Mouse (Mus musculus) midbrain, postnatal 0 days (tissue): Measurements from ENCODE around the gene Sh3rf1. TPM values are rescaled to one million over a fixed set of nuclear protein-coding genes. Genes with fewer than 3 reads are reported as not detected.

Experiments used
- ATAC-seq: fragments of 200-750 bp; cut with Nextera tagmentation; 2 replicates; pipeline ENCODE4 v1.8.0; 2017; ENCODE audit warnings: moderate number of reproducible peaks, mild to moderate bottlenecking, moderate TSS enrichment, moderate library complexity; ENCODE audit not compliant: low FRiP score
- DNase-seq: peaks from one replicate; pipeline ENCODE4 v3.0.0-alpha.2; 2015; ENCODE audit warnings: low spot score
- H3K27ac ChIP-seq: fragments of 300-500 bp; sonication (generic); 2 replicates; pipeline ENCODE4 v1.5.1; 2014; ENCODE audit warnings: low read depth, mild to moderate bottlenecking, low read length, mixed read lengths
- H3K27me3 ChIP-seq: fragments of 300-500 bp; sonication (generic); 2 replicates; pipeline ENCODE4 v1.6.1; 2014; ENCODE audit warnings: low read length, control low read depth, mixed read lengths; ENCODE audit not compliant: insufficient read depth
- H3K36me3 ChIP-seq: fragments of 300-500 bp; sonication (generic); 2 replicates; pipeline ENCODE4 v1.6.1; 2014; ENCODE audit warnings: low read length, control low read depth, mixed read lengths; ENCODE audit not compliant: insufficient read depth
- H3K4me1 ChIP-seq: fragments of 300-500 bp; sonication (generic); 2 replicates; pipeline ENCODE4 v1.6.1; 2014; ENCODE audit warnings: mild to moderate bottlenecking, control low read depth, antibody characterized with exemption, low read length, mixed read lengths; ENCODE audit not compliant: insufficient read depth
- H3K4me2 ChIP-seq: fragments of 300-500 bp; sonication (generic); 2 replicates; pipeline ENCODE4 v1.6.1; 2014; ENCODE audit warnings: low read depth, mild to moderate bottlenecking, low read length, mixed read lengths; ENCODE audit not compliant: poor library complexity, severe bottlenecking
- H3K4me3 ChIP-seq: fragments of 300-500 bp; sonication (generic); 2 replicates; pipeline ENCODE4 v1.5.1; 2014; ENCODE audit warnings: low read depth, mild to moderate bottlenecking, low read length, moderate library complexity
- H3K9ac ChIP-seq: fragments of 300-500 bp; sonication (generic); replicated peaks from 2 replicates; pipeline ENCODE4 v1.6.1; 2014; ENCODE audit warnings: mild to moderate bottlenecking, low read length, moderate library complexity, mixed read lengths; ENCODE audit not compliant: poor library complexity, severe bottlenecking
- H3K9me3 ChIP-seq: fragments of 300-500 bp; sonication (generic); 2 replicates; pipeline ENCODE4 v1.6.1; 2016; ENCODE audit warnings: low read length, control low read depth
- CTCF ChIP-seq: IDR thresholded peaks from 2 replicates; pipeline ENCODE4 v1.5.1; 2016; ENCODE audit warnings: antibody characterized with exemption, mild to moderate bottlenecking
- WGBS: fragments of 180-500 bp; shearing (Covaris S2); extraction: QIAGEN DNeasy Blood & Tissue Kit; methylation state at CpG from one replicate; pipeline ENCODE4 v1.1.7; 2014; 5-methylcytosine and 5-hydroxymethylcytosine counted together
- polyA plus RNA-seq: library from polyadenylated mRNA; unstranded; fragments of >200 nt; fragmentation: Nextera tagmentation; extraction: Ambion mirVana; gene quantifications from 2 replicates; pipeline ENCODE4 v1.2.1, GENCODE M21; 2015
- total RNA-seq: library from RNA; depleted of rRNA; stranded (reverse); fragments of >200 nt; gene quantifications from 2 replicates; pipeline ENCODE4 v1.2.3, GENCODE M21; 2014

Gene Sh3rf1
- total and polyA plus RNA-seq, 2 experiments from 2014 or later: 23.9 to 37.5 TPM

- Histone ChIP-seq H3K9me3 (no peaks in the 10 kb centered on the region), H3K4me1 (peaks cover 2% of the 10 kb centered on the region; the same call in 1 of the 2 replicates), H3K27ac (no peak overlapping the region), H3K27me3 (no peaks in the 10 kb centered on the region), H3K36me3 (no peaks in the 10 kb centered on the region), H3K4me2 (no peak overlapping the region), H3K9ac (no peak overlapping the region), H3K4me3 (no peak overlapping the region)
- WGBS: 21% methylated on average over 12 of the region's 12 CpGs
- DNase-seq (no peak), ATAC-seq (no peak)
- no peak for TF ChIP-seq CTCF
Measured at GRCm38 (mm10) chr8:61283169-61284081, 59.8 kb downstream of the Sh3rf1 start.

DNA sequence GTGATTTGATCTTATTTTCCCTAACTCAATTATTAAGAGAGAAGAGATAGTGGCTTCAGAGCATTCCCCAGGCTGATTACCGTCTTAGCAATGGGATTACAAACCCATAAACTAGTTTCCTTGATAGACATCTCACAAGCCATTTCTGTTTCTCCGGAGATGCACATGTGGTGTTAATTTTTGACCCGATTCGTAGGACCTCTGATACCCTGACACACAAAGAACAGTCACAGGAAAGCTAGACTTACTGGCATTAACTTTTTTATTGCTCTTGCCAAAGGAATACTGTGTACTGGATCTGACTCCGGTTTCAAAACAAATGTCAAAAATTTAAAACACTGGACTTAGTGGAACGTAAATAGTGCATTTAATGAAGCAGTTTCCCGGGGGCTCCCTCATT is 62.2 kb downstream of the Sh3rf1 start:
- ATAC-seq: no peak

GRCm38 (mm10) chr8:61286394-61286793 is 62.7 kb downstream of the Sh3rf1 start:
- no peak for TF ChIP-seq CTCF
- no peak overlapping the region for H3K4me2 ChIP-seq
- 84% methylated on average over 7 of the region's 7 CpGs for WGBS
- no peaks in the 10 kb centered on the region for H3K36me3 ChIP-seq
- H3K27ac ChIP-seq: no peak overlapping the region
- H3K9me3 ChIP-seq: no peaks in the 10 kb centered on the region
- DNase-seq: no peak
- H3K4me3 ChIP-seq: no peak overlapping the region
- ATAC-seq: no peak
- H3K4me1 ChIP-seq: peaks cover 3% of the 10 kb centered on the region; the same call in 1 of the 2 replicates
- H3K27me3 ChIP-seq: no peaks in the 10 kb centered on the region
- no peak overlapping the region for H3K9ac ChIP-seq

More for the DNA sequence above, 62.2 kb downstream of the Sh3rf1 start:
- Histone ChIP-seq H3K9me3 (no peaks in the 10 kb centered on the region), H3K9ac (no peak overlapping the region), H3K27me3 (no peaks in the 10 kb centered on the region), H3K4me3 (no peak overlapping the region), H3K4me1 (peaks cover 3% of the 10 kb centered on the region; the same call in 1 of the 2 replicates), H3K4me2 (no peak overlapping the region), H3K27ac (no peak overlapping the region), H3K36me3 (no peaks in the 10 kb centered on the region)
- no peak for TF ChIP-seq CTCF
- no peak for DNase-seq
- 76% methylated on average over 7 of the region's 7 CpGs for WGBS

DNA sequence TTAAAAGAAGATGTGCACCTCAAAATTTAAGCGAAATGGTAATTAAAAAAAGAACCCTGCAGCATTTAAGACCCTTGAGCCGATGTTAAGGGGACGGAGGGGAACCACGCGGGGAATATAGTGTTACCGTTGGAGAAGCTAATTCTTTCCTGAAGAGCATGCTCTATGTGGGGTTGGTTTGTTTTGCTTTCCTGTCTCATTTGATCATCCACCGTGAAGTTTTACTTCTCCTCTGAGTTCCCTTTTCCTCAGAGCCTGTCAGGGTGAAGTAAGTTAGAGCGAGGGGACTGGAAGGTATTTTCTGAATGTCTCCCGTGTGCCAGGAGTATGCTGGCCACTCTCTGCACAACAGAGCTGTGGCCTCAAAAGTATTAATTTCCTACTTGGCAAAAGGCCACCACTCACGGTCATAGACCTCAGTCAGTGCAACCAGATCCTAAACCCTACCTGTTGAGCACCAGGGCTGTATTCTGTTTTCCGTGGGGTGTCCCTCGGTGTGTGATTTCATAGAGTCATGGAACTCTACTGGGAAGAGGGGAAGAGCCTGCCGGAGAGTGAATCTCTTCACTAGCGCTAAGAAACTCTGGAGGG is 63.2 kb downstream of the Sh3rf1 start:
- Histone ChIP-seq H3K27ac (no peak overlapping the region), H3K36me3 (no peaks in the 10 kb centered on the region), H3K9ac (no peak overlapping the region), H3K9me3 (no peaks in the 10 kb centered on the region), H3K27me3 (no peaks in the 10 kb centered on the region), H3K4me1 (peaks cover 3% of the 10 kb centered on the region; the same call in 1 of the 2 replicates), H3K4me3 (no peak overlapping the region), H3K4me2 (no peak overlapping the region)
- DNase-seq (no peak), ATAC-seq (no peak)
- 73% methylated on average over 14 of the region's 14 CpGs for WGBS
- no peak for TF ChIP-seq CTCF

GRCm38 (mm10) chr8:61288006-61288566 is 64.4 kb downstream of the Sh3rf1 start:
- Histone ChIP-seq H3K4me3 (no peak overlapping the region), H3K27me3 (no peaks in the 10 kb centered on the region), H3K36me3 (no peaks in the 10 kb centered on the region), H3K9ac (no peak overlapping the region), H3K9me3 (no peaks in the 10 kb centered on the region), H3K27ac (peak overlapping the region; percentile 51; the same call in 1 of the 2 replicates), H3K4me2 (no peak overlapping the region), H3K4me1 (peaks cover 3% of the 10 kb centered on the region; the same call in 1 of the 2 replicates)
- DNase-seq (peak; percentile 76), ATAC-seq (peak; percentile 72)
- no peak for TF ChIP-seq CTCF
- 75% methylated on average over 11 of the region's 11 CpGs for WGBS
